Mouse (Mus musculus) spleen, adult 2 months (tissue): Measurements from ENCODE around the gene Brwd1. TPM values are rescaled to one million over a fixed set of nuclear protein-coding genes. Genes with fewer than 3 reads are reported as not detected.
A peak's percentile ranks its signal among the peaks of the same experiment; 100 is the strongest.
"Not testable (repeated sequence)": the region's sequence is repeated elsewhere in the genome, so short reads cannot be mapped to it uniquely, and the experiment has no call there.

Experiments
- DNase-seq, 2 experiments: peaks; one replicate each; pipeline versions ENCODE4 v3.0.0 to v3.0.0-alpha.2; 2012 to 2021; ENCODE audit warnings: low spot score in 2 of 2, low read depth in 1 of 2
- H3K27ac ChIP-seq: fragments of 200-500 bp; 2 replicates; pipeline ENCODE4 v1.5.1; 2012; ENCODE audit warnings: low read length, inconsistent platforms; ENCODE audit not compliant: insufficient read depth
- H3K27me3 ChIP-seq: fragments of 200-500 bp; 2 replicates; pipeline ENCODE4 v1.6.1; 2012; ENCODE audit warnings: mild to moderate bottlenecking, moderate library complexity, low read length, inconsistent platforms; ENCODE audit not compliant: control insufficient read depth, insufficient read depth
- H3K36me3 ChIP-seq: fragments of 200-500 bp; 2 replicates; pipeline ENCODE4 v1.6.1; 2012; ENCODE audit warnings: mild to moderate bottlenecking, low read length, inconsistent platforms; ENCODE audit not compliant: control insufficient read depth, insufficient read depth
- H3K4me1 ChIP-seq: fragments of 200-500 bp; 2 replicates; pipeline ENCODE4 v1.6.1; 2011; ENCODE audit warnings: inconsistent platforms; ENCODE audit not compliant: control insufficient read depth, insufficient read depth, insufficient read length
- H3K4me3 ChIP-seq: fragments of 200-500 bp; 2 replicates; pipeline ENCODE4 v1.5.1; 2011; ENCODE audit warnings: mild to moderate bottlenecking, inconsistent platforms; ENCODE audit not compliant: insufficient read depth, insufficient read length; ENCODE audit errors: extremely low read depth
- CTCF ChIP-seq: fragments of 200-500 bp; IDR thresholded peaks from 2 replicates; pipeline ENCODE4 v1.5.1; 2011; ENCODE audit warnings: mild to moderate bottlenecking, inconsistent platforms; ENCODE audit not compliant: insufficient read depth, insufficient read length, insufficient replicate concordance; ENCODE audit errors: extremely low read depth
- POLR2A ChIP-seq: fragments of 200-500 bp; IDR thresholded peaks from 2 replicates; pipeline ENCODE4 v1.6.1; 2011; ENCODE audit warnings: low read depth, low read length, inconsistent platforms
- WGBS: fragments of 180-500 bp; shearing (Covaris S2); methylation state at CpG from one replicate; pipeline ENCODE4 v1.1.7; 2018; 5-methylcytosine and 5-hydroxymethylcytosine counted together
- polyA plus RNA-seq: library from polyadenylated mRNA; depleted of rRNA; stranded (reverse); fragments of >200 nt; gene quantifications from 2 replicates; pipeline ENCODE4 v1.2.3, GENCODE M21; 2012

The Brwd1 gene
- polyA plus RNA-seq, 1 experiment = 32.8 TPM

DNA sequence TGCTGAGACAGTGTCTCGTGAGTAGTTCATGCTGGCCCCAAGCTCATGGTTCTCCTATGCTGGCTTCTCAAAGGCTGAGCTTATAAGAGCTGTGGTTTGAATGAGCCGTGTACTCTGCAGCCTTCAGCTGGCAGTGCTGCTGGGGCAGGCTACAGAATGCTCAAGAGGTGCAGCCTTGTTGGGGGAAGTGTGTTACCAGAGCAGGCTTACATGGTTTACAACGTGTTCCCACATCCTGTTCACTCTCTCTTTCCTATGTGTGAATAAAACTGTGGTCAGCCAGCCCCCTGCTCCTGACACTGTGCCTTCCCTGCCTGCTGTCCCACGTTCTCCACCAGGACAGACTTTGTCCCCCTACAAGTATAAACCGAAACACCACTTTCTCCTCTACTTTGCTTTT, 97.4 kb downstream of the Brwd1 start:
- Histone ChIP-seq H3K4me3 (no peak overlapping the region), H3K36me3 (peaks cover 8% of the 10 kb centered on the region), H3K27me3 (no peaks in the 10 kb centered on the region), H3K4me1 (no peaks in the 10 kb centered on the region; the same call in 1 of the 2 replicates), H3K27ac (peak overlapping the region; percentile 71; the same call in 1 of the 2 replicates)
- TF ChIP-seq CTCF (no peak), POLR2A (no peak)
- DNase-seq = no peak
- WGBS = 31% methylated on average over 5 of the region's 5 CpGs

GRCm38 (mm10) chr16:95983601-95984000, 98.7 kb downstream of the Brwd1 start:
- Histone ChIP-seq H3K4me1 (no peaks in the 10 kb centered on the region; the same call in 1 of the 2 replicates), H3K36me3 (peaks cover 10% of the 10 kb centered on the region), H3K27ac (no peak overlapping the region), H3K27me3 (no peaks in the 10 kb centered on the region), H3K4me3 (no peak overlapping the region)
- WGBS = 77% methylated on average over 7 of the region's 7 CpGs
- DNase-seq = peak in 1 of 2 experiments; percentile 30
- TF ChIP-seq POLR2A (no peak), CTCF (peak; percentile 45; the same call in 1 of the 2 replicates)

DNA sequence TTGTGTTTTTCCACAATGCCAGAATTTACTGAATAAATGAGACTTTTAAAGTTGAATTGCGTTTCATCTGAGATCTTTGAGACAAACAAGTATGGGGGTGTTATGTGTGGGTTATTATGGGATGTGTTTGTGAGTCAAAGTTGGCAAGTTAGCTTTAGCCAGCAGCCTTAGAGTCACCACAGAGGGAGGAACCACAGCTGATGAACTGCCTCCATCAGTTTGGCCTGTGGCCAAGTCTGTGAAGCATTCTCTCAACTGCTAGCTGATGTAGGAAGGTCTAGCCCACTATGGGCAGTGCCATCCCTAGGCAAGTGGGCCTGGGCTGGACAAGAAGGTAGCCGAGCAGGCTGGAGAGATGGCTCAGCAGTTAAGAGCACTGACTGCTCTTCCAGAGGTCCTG, 111.5 kb downstream of the Brwd1 start:
- WGBS = 86% methylated on average over 2 of the region's 2 CpGs
- TF ChIP-seq CTCF (no peak), POLR2A (no peak)

GRCm38 (mm10) chr16:95967455-95967854, 114.9 kb downstream of the Brwd1 start:
- DNase-seq = no peak
- no peak overlapping the region for H3K27ac ChIP-seq
- TF ChIP-seq CTCF (no peak), POLR2A (no peak)
- H3K36me3 ChIP-seq = no peaks in the 10 kb centered on the region
- no peak overlapping the region for H3K4me3 ChIP-seq
- no peaks in the 10 kb centered on the region for H3K4me1 ChIP-seq
- no peaks in the 10 kb centered on the region for H3K27me3 ChIP-seq
- WGBS = 61% methylated on average over 11 of the region's 11 CpGs

More for the DNA sequence above, 111.5 kb downstream of the Brwd1 start:
- no peaks in the 10 kb centered on the region for H3K4me1 ChIP-seq
- H3K4me3 ChIP-seq = no peak overlapping the region
- no peaks in the 10 kb centered on the region for H3K27me3 ChIP-seq
- no peak overlapping the region for H3K27ac ChIP-seq
- no peak for DNase-seq
- H3K36me3 ChIP-seq = no peaks in the 10 kb centered on the region

GRCm38 (mm10) chr16:95964427-95965023, 117.8 kb downstream of the Brwd1 start:
- TF ChIP-seq CTCF = 0 out of 2 replicates have a peak, but pooled peaks have one; percentile 2
- TF ChIP-seq POLR2A = no peak
- Histone ChIP-seq H3K36me3 (no peaks in the 10 kb centered on the region), H3K4me1 (no peaks in the 10 kb centered on the region), H3K27ac (no peak overlapping the region), H3K27me3 (no peaks in the 10 kb centered on the region), H3K4me3 (no peak overlapping the region)
- 49% methylated on average over 11 of the region's 11 CpGs for WGBS
- no peak for DNase-seq

- H3K27me3 ChIP-seq, DNase-seq, H3K4me3 ChIP-seq, H3K36me3 ChIP-seq, H3K4me1 ChIP-seq, H3K27ac ChIP-seq: not testable (repeated sequence)
- WGBS = 84% methylated on average over 1 of the region's 1 CpGs
Observed at GRCm38 (mm10) chr16:95961484-95961883, 120.8 kb downstream of the Brwd1 start.

GRCm38 (mm10) chr16:95960689-95961088, 121.6 kb downstream of the Brwd1 start:
- not testable (repeated sequence) for H3K4me1 ChIP-seq, H3K27ac ChIP-seq, H3K4me3 ChIP-seq, H3K36me3 ChIP-seq, DNase-seq, H3K27me3 ChIP-seq
- WGBS = 94% methylated on average over 2 of the region's 2 CpGs

- H3K4me3 ChIP-seq = no peak overlapping the region
- H3K36me3 ChIP-seq = no peaks in the 10 kb centered on the region
- H3K4me1 ChIP-seq = no peaks in the 10 kb centered on the region
- no peaks in the 10 kb centered on the region for H3K27me3 ChIP-seq
- TF ChIP-seq CTCF (no peak), POLR2A (no peak)
- H3K27ac ChIP-seq = no peak overlapping the region
- DNase-seq = no peak
- WGBS = 95% methylated on average over 8 of the region's 8 CpGs
Observed at GRCm38 (mm10) chr16:95958080-95958479, 124.2 kb downstream of the Brwd1 start.
